Mouse (Mus musculus): ENCODE measurements around the gene Pecr. TPM values are rescaled to one million over a fixed set of nuclear protein-coding genes. Genes with fewer than 3 reads are reported as not detected.
A peak's percentile ranks its signal among the peaks of the same experiment; 100 is the strongest.

Gene Pecr
- 35.8 and 37.5 TPM in 2 replicates for polyA plus RNA-seq (2015; fragmentation: Nextera tagmentation; extraction: Ambion mirVana)

DNA sequence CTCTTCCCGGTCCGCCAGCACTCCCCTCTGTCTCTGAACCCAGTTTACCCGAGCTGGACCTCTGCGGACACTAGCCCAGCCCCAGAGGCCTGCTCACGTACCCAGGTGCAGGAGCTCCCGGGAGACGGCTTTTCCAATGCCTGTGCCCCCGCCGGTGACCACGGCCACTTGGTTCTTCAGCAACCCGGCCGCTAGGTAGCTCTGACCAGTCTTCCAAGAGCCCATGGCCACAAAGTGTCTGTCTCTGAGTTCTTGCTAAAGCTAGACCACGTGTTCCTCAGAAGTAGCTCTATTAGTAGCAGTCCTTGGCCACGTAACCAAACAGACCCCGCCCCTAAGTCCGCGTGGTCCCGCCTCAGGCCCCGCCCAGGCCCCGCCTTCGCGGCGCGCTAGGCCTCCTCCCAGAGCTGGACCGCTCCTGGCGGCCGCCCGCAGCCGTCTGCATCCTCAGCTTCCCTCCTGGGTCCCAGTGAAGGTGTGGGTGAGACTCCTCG is at the start of gene Pecr, which contains the start of gene Tmem169:
Gene Pecr, minus strand, starts transcription at position 323 of the 494 bp plus-strand sequence.
Gene Tmem169, plus strand, starts transcription at position 378 of the 494 bp plus-strand sequence.
- peak within 1 kb of the TSS; percentile 84 for H3K4me2 ChIP-seq (replicated peaks)
- H3K4me3 ChIP-seq = peak within 1 kb of the TSS; percentile 72
- H3K36me3 ChIP-seq = no peaks in the 10 kb centered on the region
- peak within 1 kb of the TSS; percentile 58; the same call in 1 of the 2 replicates for H3K27ac ChIP-seq
- H3K9ac ChIP-seq = peak within 1 kb of the TSS; percentile 83
- peak; percentile 100 for ATAC-seq (ENCODE audit: low FRiP score, low read depth)
- WGBS = under 1% methylated on average over 30 of the region's 30 CpGs
- no peaks in the 10 kb centered on the region for H3K27me3 ChIP-seq
- H3K9me3 ChIP-seq = no peaks in the 10 kb centered on the region
- H3K4me1 ChIP-seq = no peaks in the 10 kb centered on the region; the same call in 1 of the 2 replicates

- no peaks in the 10 kb centered on the region for H3K27me3 ChIP-seq
- no peak overlapping the region for H3K27ac ChIP-seq
- H3K9me3 ChIP-seq = no peaks in the 10 kb centered on the region
- no peak overlapping the region for H3K9ac ChIP-seq
- no peak overlapping the region for H3K4me2 ChIP-seq (replicated peaks)
- H3K4me3 ChIP-seq = no peak overlapping the region
- ATAC-seq (ENCODE audit: low FRiP score, low read depth) = no peak
- H3K4me1 ChIP-seq = no peaks in the 10 kb centered on the region
- WGBS = 94% methylated on average over 11 of the region's 11 CpGs
- H3K36me3 ChIP-seq = peaks cover 83% of the 10 kb centered on the region
These were observed 42.2 kb upstream of the Pecr start for GRCm38 (mm10) chr1:72326162-72326821.

DNA sequence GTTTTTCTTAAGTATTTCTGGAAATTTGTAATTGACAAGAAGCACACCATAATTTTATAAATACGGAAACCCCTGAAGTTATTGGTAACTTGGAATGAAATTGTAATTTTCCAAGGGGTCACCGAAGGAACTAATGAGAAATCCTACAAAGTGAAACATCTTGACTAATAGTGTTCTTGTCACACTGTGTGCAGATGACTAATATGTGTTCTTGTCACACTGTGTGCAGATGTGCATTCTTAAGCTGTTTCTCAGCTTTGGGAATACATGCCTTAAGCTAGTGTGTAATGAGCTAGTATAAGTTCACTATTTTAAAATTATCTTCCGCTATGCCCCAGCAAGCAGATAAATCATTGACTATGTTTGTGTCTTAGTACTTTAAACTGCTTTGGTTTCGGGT is 39.1 kb upstream of the Pecr start:
- H3K4me3 ChIP-seq = no peak overlapping the region
- H3K36me3 ChIP-seq = peaks cover 84% of the 10 kb centered on the region
- H3K4me1 ChIP-seq = no peaks in the 10 kb centered on the region
- no peaks in the 10 kb centered on the region for H3K27me3 ChIP-seq
- ATAC-seq (ENCODE audit: low FRiP score, low read depth) = no peak
- no peak overlapping the region for H3K27ac ChIP-seq
- 95% methylated on average over 4 of the region's 4 CpGs for WGBS
- no peak overlapping the region for H3K4me2 ChIP-seq (replicated peaks)
- H3K9ac ChIP-seq = no peak overlapping the region
- no peaks in the 10 kb centered on the region for H3K9me3 ChIP-seq

GRCm38 (mm10) chr1:72320759-72321158 is 36.6 kb upstream of the Pecr start:
- Histone ChIP-seq H3K9me3 (no peaks in the 10 kb centered on the region), H3K4me2 (replicated peaks) (no peak overlapping the region), H3K27me3 (no peaks in the 10 kb centered on the region), H3K4me3 (no peak overlapping the region), H3K4me1 (no peaks in the 10 kb centered on the region), H3K27ac (no peak overlapping the region), H3K36me3 (peaks cover 83% of the 10 kb centered on the region), H3K9ac (no peak overlapping the region)
- ATAC-seq (ENCODE audit: low FRiP score, low read depth) = no peak
- WGBS = 90% methylated on average over 5 of the region's 5 CpGs

- Histone ChIP-seq H3K9me3 (no peaks in the 10 kb centered on the region), H3K4me3 (no peak overlapping the region), H3K4me1 (no peaks in the 10 kb centered on the region), H3K27ac (no peak overlapping the region), H3K9ac (no peak overlapping the region), H3K36me3 (peaks cover 75% of the 10 kb centered on the region), H3K27me3 (no peaks in the 10 kb centered on the region), H3K4me2 (replicated peaks) (no peak overlapping the region)
- 75% methylated on average over 7 of the region's 7 CpGs for WGBS
- no peak for ATAC-seq (ENCODE audit: low FRiP score, low read depth)
These were observed 32.8 kb upstream of the Pecr start for GRCm38 (mm10) chr1:72316901-72317300.

- Histone ChIP-seq H3K4me1 (no peaks in the 10 kb centered on the region), H3K27ac (no peak overlapping the region), H3K4me2 (replicated peaks) (no peak overlapping the region), H3K27me3 (no peaks in the 10 kb centered on the region), H3K36me3 (peaks cover 80% of the 10 kb centered on the region), H3K9ac (no peak overlapping the region), H3K4me3 (no peak overlapping the region), H3K9me3 (no peaks in the 10 kb centered on the region)
- WGBS = 79% methylated on average over 8 of the region's 8 CpGs
- ATAC-seq (ENCODE audit: low FRiP score, low read depth) = no peak
These were observed 32.3 kb upstream of the Pecr start for GRCm38 (mm10) chr1:72316409-72316808.

GRCm38 (mm10) chr1:72315447-72315846 is 31.3 kb upstream of the Pecr start:
- Histone ChIP-seq H3K27ac (no peak overlapping the region), H3K4me3 (no peak overlapping the region), H3K4me2 (replicated peaks) (no peak overlapping the region), H3K9ac (no peak overlapping the region), H3K36me3 (peaks cover 71% of the 10 kb centered on the region), H3K27me3 (no peaks in the 10 kb centered on the region), H3K9me3 (no peaks in the 10 kb centered on the region), H3K4me1 (peaks cover 1% of the 10 kb centered on the region; the same call in 1 of the 2 replicates)
- 82% methylated on average over 4 of the region's 4 CpGs for WGBS
- ATAC-seq (ENCODE audit: low FRiP score, low read depth) = no peak

GRCm38 (mm10) chr1:72313399-72314039 is 29.4 kb upstream of the Pecr start:
- Histone ChIP-seq H3K9ac (no peak overlapping the region), H3K27ac (no peak overlapping the region), H3K4me2 (replicated peaks) (no peak overlapping the region), H3K4me1 (peaks cover 19% of the 10 kb centered on the region), H3K27me3 (no peaks in the 10 kb centered on the region), H3K4me3 (no peak overlapping the region), H3K9me3 (no peaks in the 10 kb centered on the region), H3K36me3 (peaks cover 52% of the 10 kb centered on the region)
- WGBS = 79% methylated on average over 5 of the region's 5 CpGs
- no peak for ATAC-seq (ENCODE audit: low FRiP score, low read depth)

- Histone ChIP-seq H3K9ac (no peak overlapping the region), H3K4me2 (replicated peaks) (no peak overlapping the region), H3K4me1 (peaks cover 22% of the 10 kb centered on the region), H3K9me3 (no peaks in the 10 kb centered on the region), H3K27ac (no peak overlapping the region), H3K4me3 (no peak overlapping the region), H3K27me3 (no peaks in the 10 kb centered on the region), H3K36me3 (peaks cover 46% of the 10 kb centered on the region)
- WGBS = 85% methylated on average over 9 of the region's 9 CpGs
- ATAC-seq (ENCODE audit: low FRiP score, low read depth) = no peak
These were observed 28.7 kb upstream of the Pecr start for GRCm38 (mm10) chr1:72312701-72313398.

DNA sequence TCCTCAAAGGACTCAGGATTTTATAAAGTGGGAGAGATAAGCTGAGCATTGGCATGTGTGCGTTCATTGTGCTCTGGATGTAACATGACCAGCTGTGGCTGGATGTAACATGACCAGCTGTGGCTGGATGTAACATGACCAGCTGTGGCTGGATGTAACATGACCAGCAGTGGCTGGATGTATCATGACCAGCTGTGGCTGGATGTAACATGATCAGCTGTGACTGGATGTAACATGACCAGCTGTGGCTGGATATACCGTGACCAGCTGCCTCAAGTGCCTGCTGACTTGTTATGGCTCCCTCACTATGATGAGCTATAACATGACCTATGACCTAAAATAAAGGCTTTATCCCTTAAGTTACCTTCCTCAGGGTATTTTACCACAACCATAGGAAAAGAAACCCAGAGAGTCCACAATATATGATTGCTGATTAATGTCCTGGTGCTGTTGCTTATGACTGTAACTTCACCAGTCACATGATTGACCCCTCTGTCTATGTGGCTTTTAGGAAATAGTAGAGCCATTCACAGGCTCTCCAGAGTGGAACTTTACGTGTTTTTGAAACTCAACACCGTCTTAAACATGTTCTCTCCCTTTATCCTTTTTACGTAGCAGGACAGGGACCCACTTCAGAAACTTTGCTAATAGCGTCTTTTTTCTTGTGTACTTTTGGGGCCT is 25.8 kb upstream of the Pecr start:
- ATAC-seq (ENCODE audit: low FRiP score, low read depth) = peak; percentile 62
- peaks cover 19% of the 10 kb centered on the region for H3K36me3 ChIP-seq
- 0 out of 2 replicates have a peak overlapping the region, but pooled peaks have one; percentile 16 for H3K4me2 ChIP-seq (replicated peaks)
- H3K27ac ChIP-seq = peak overlapping the region; percentile 74; the same call in 1 of the 2 replicates
- no peak overlapping the region for H3K4me3 ChIP-seq
- 33% methylated on average over 6 of the region's 6 CpGs for WGBS
- H3K4me1 ChIP-seq = peaks cover 22% of the 10 kb centered on the region
- H3K9me3 ChIP-seq = no peaks in the 10 kb centered on the region
- H3K9ac ChIP-seq = no peak overlapping the region
- H3K27me3 ChIP-seq = no peaks in the 10 kb centered on the region

GRCm38 (mm10) chr1:72308919-72309318 is 24.8 kb upstream of the Pecr start:
- Histone ChIP-seq H3K4me1 (peaks cover 22% of the 10 kb centered on the region), H3K27me3 (no peaks in the 10 kb centered on the region), H3K36me3 (peaks cover 19% of the 10 kb centered on the region), H3K9ac (no peak overlapping the region), H3K27ac (peak overlapping the region; percentile 15; the same call in 1 of the 2 replicates), H3K9me3 (no peaks in the 10 kb centered on the region), H3K4me3 (no peak overlapping the region), H3K4me2 (replicated peaks) (peak overlapping the region; percentile 27; the same call in 1 of the 2 replicates)
- 57% methylated on average over 4 of the region's 4 CpGs for WGBS
- no peak for ATAC-seq (ENCODE audit: low FRiP score, low read depth)
